Mouse (Mus musculus) G1E (cell line): ENCODE results near the gene Svs6.
"Not testable (repeated sequence)": the region's sequence is repeated elsewhere in the genome, so short reads cannot be mapped to it uniquely, and the experiment has no call there.

Experiments used
- CTCF ChIP-seq: IDR thresholded peaks from 2 replicates; pipeline ENCODE4 v1.5.1; 2012; ENCODE audit warnings: low read depth, low read length, inconsistent platforms, mixed read lengths
- GATA1 ChIP-seq: IDR thresholded peaks from 2 replicates; pipeline ENCODE4 v1.6.1; 2012; ENCODE audit warnings: borderline replicate concordance, low read length, inconsistent platforms, mixed read lengths
- POLR2AphosphoS5 ChIP-seq: IDR thresholded peaks from 2 replicates; pipeline ENCODE4 v1.6.1; 2012; ENCODE audit warnings: low read depth, low read length, inconsistent platforms; ENCODE audit not compliant: insufficient replicate concordance
- TAL1 ChIP-seq: conservative IDR thresholded peaks from 2 replicates; pipeline ENCODE4 v1.6.1; 2012; ENCODE audit warnings: low read depth, low read length, inconsistent platforms, mixed read lengths

- not testable (repeated sequence) for TF ChIP-seq CTCF, POLR2AphosphoS5, GATA1, TAL1
Observed at GRCm38 (mm10) chr2:164347697-164348096, 31.1 kb downstream of the Svs6 start.
